Mouse (Mus musculus): Measurements from ENCODE around the gene Gba.
A peak's percentile ranks its signal among the peaks of the same experiment; 100 is the strongest.

The Gba gene

GRCm38 (mm10) chr3:89238494-89238893 lies 35.8 kb downstream of the Gba start:
- no peak for DNase-seq (ENCODE audit: low read depth, low spot score)

- DNase-seq (ENCODE audit: low read depth, low spot score): peak; percentile 81
These were observed 39.7 kb downstream of the Gba start for GRCm38 (mm10) chr3:89242331-89242895.

GRCm38 (mm10) chr3:89243609-89244008 lies 40.9 kb downstream of the Gba start:
- DNase-seq (ENCODE audit: low read depth, low spot score): peak; percentile 76

GRCm38 (mm10) chr3:89244158-89244981 lies 41.6 kb downstream of the Gba start:
- DNase-seq (ENCODE audit: low read depth, low spot score): no peak

- no peak for DNase-seq (ENCODE audit: low read depth, low spot score)
These were observed 42.4 kb downstream of the Gba start for GRCm38 (mm10) chr3:89244982-89245687.

- DNase-seq (ENCODE audit: low read depth, low spot score): peak; percentile 47
These were observed 43.0 kb downstream of the Gba start, which contains the start of gene Krtcap2 for GRCm38 (mm10) chr3:89245688-89246171. TSS of gene Krtcap2 (plus strand) at chr3:89245966.

GRCm38 (mm10) chr3:89246261-89247100 lies 43.8 kb downstream of the Gba start, which contains the start of gene Trim46:
TSS of gene Trim46 (minus strand) at chr3:89246309.
- DNase-seq (ENCODE audit: low read depth, low spot score): peak; percentile 96

GRCm38 (mm10) chr3:89247466-89247865 lies 44.7 kb downstream of the Gba start:
- DNase-seq (ENCODE audit: low read depth, low spot score): no peak

- peak; percentile 70 for DNase-seq (ENCODE audit: low read depth, low spot score)
These were observed 47.8 kb downstream of the Gba start for GRCm38 (mm10) chr3:89250435-89251040.

- peak; percentile 77 for DNase-seq (ENCODE audit: low read depth, low spot score)
These were observed 48.7 kb downstream of the Gba start for GRCm38 (mm10) chr3:89251365-89251895.

- no peak for DNase-seq (ENCODE audit: low read depth, low spot score)
These were observed 52.3 kb downstream of the Gba start for GRCm38 (mm10) chr3:89254994-89255393.

GRCm38 (mm10) chr3:89256177-89256576 lies 53.4 kb downstream of the Gba start:
- DNase-seq (ENCODE audit: low read depth, low spot score): no peak
